Mouse (Mus musculus): ENCODE data around the gene Adgre1. TPM values are rescaled to one million over a fixed set of nuclear protein-coding genes. Genes with fewer than 3 reads are reported as not detected.
"Not testable (repeated sequence)": the region's sequence is repeated elsewhere in the genome, so short reads cannot be mapped to it uniquely, and the experiment has no call there.

The Adgre1 gene
- polyA plus RNA-seq (2012) = 0.03 and 0.04 TPM in 2 replicates

- no peaks in the 10 kb centered on the region for H3K36me3 ChIP-seq (ENCODE audit: control insufficient read depth)
Observed at GRCm38 (mm10) chr17:57358441-57358840, at the start of gene Adgre1. Gene Adgre1, plus strand, starts transcription at chr17:57358691.

GRCm38 (mm10) chr17:57311801-57312200, 46.7 kb upstream of the Adgre1 start:
- Histone ChIP-seq H3K4me1 (ENCODE audit: control insufficient read depth) (peaks cover 7% of the 10 kb centered on the region), H3K9me3 (ENCODE audit: control insufficient read depth, low read length) (no peaks in the 10 kb centered on the region), H3K36me3 (ENCODE audit: control insufficient read depth) (no peaks in the 10 kb centered on the region), H3K27me3 (ENCODE audit: control insufficient read depth) (no peaks in the 10 kb centered on the region), H3K4me3 (replicated peaks) (no peak overlapping the region)
- TF ChIP-seq GATA1 (IDR thresholded peaks at IDR 0.05; ENCODE audit: low read length) (no peak), TAL1 (IDR thresholded peaks at IDR 0.05; ENCODE audit: low read length) (no peak)

More at GRCm38 (mm10) chr17:57358441-57358840, at the start of gene Adgre1:
- H3K9me3 ChIP-seq (ENCODE audit: control insufficient read depth, low read length) = no peaks in the 10 kb centered on the region
- TF ChIP-seq GATA1 (IDR thresholded peaks at IDR 0.05; ENCODE audit: low read length) (no peak), TAL1 (IDR thresholded peaks at IDR 0.05; ENCODE audit: low read length) (no peak)
- H3K4me3 ChIP-seq (replicated peaks) = no peak within 1 kb of the TSS
- H3K4me1 ChIP-seq (ENCODE audit: control insufficient read depth) = no peaks in the 10 kb centered on the region
- no peaks in the 10 kb centered on the region for H3K27me3 ChIP-seq (ENCODE audit: control insufficient read depth)

- no peaks in the 10 kb centered on the region for H3K36me3 ChIP-seq (ENCODE audit: control insufficient read depth)
- no peaks in the 10 kb centered on the region for H3K9me3 ChIP-seq (ENCODE audit: control insufficient read depth, low read length)
- no peaks in the 10 kb centered on the region for H3K4me1 ChIP-seq (ENCODE audit: control insufficient read depth)
- H3K4me3 ChIP-seq (replicated peaks) = no peak overlapping the region
- H3K27me3 ChIP-seq (ENCODE audit: control insufficient read depth) = no peaks in the 10 kb centered on the region
- TF ChIP-seq GATA1 (IDR thresholded peaks at IDR 0.05; ENCODE audit: low read length) (no peak), TAL1 (IDR thresholded peaks at IDR 0.05; ENCODE audit: low read length) (no peak)
Observed at GRCm38 (mm10) chr17:57327615-57328014, 30.9 kb upstream of the Adgre1 start.

- Histone ChIP-seq H3K4me3 (replicated peaks) (no peak overlapping the region), H3K4me1 (ENCODE audit: control insufficient read depth) (no peaks in the 10 kb centered on the region), H3K36me3 (ENCODE audit: control insufficient read depth) (no peaks in the 10 kb centered on the region), H3K27me3 (ENCODE audit: control insufficient read depth) (no peaks in the 10 kb centered on the region), H3K9me3 (ENCODE audit: control insufficient read depth, low read length) (no peaks in the 10 kb centered on the region)
- no peak for TF ChIP-seq GATA1 (IDR thresholded peaks at IDR 0.05; ENCODE audit: low read length)
- no peak for TF ChIP-seq TAL1 (IDR thresholded peaks at IDR 0.05; ENCODE audit: low read length)
Observed at GRCm38 (mm10) chr17:57328944-57329343, 29.5 kb upstream of the Adgre1 start.

- Histone ChIP-seq H3K9me3 (ENCODE audit: control insufficient read depth, low read length) (no peaks in the 10 kb centered on the region), H3K4me1 (ENCODE audit: control insufficient read depth) (peaks cover 7% of the 10 kb centered on the region), H3K36me3 (ENCODE audit: control insufficient read depth) (no peaks in the 10 kb centered on the region), H3K27me3 (ENCODE audit: control insufficient read depth) (no peaks in the 10 kb centered on the region), H3K4me3 (replicated peaks) (no peak overlapping the region)
- TF ChIP-seq GATA1 (IDR thresholded peaks at IDR 0.05; ENCODE audit: low read length) = no peak
Observed at GRCm38 (mm10) chr17:57330993-57331392, 27.5 kb upstream of the Adgre1 start.

GRCm38 (mm10) chr17:57332241-57332640, 26.2 kb upstream of the Adgre1 start:
- H3K9me3 ChIP-seq (ENCODE audit: control insufficient read depth, low read length) = no peaks in the 10 kb centered on the region
- no peaks in the 10 kb centered on the region for H3K36me3 ChIP-seq (ENCODE audit: control insufficient read depth)
- H3K4me3 ChIP-seq (replicated peaks) = no peak overlapping the region
- TF ChIP-seq TAL1 (IDR thresholded peaks at IDR 0.05; ENCODE audit: low read length) (no peak), GATA1 (IDR thresholded peaks at IDR 0.05; ENCODE audit: low read length) (no peak)
- no peaks in the 10 kb centered on the region for H3K27me3 ChIP-seq (ENCODE audit: control insufficient read depth)
- peaks cover 7% of the 10 kb centered on the region for H3K4me1 ChIP-seq (ENCODE audit: control insufficient read depth)

- Histone ChIP-seq H3K4me1 (ENCODE audit: control insufficient read depth) (peaks cover 7% of the 10 kb centered on the region), H3K4me3 (replicated peaks) (no peak overlapping the region), H3K9me3 (ENCODE audit: control insufficient read depth, low read length) (no peaks in the 10 kb centered on the region), H3K27me3 (ENCODE audit: control insufficient read depth) (no peaks in the 10 kb centered on the region), H3K36me3 (ENCODE audit: control insufficient read depth) (no peaks in the 10 kb centered on the region)
- TF ChIP-seq TAL1 (IDR thresholded peaks at IDR 0.05; ENCODE audit: low read length) (no peak), GATA1 (IDR thresholded peaks at IDR 0.05; ENCODE audit: low read length) (no peak)
Observed at GRCm38 (mm10) chr17:57334001-57334760, 24.3 kb upstream of the Adgre1 start.

- Histone ChIP-seq H3K4me3 (replicated peaks) (no peak overlapping the region), H3K36me3 (ENCODE audit: control insufficient read depth) (no peaks in the 10 kb centered on the region), H3K4me1 (ENCODE audit: control insufficient read depth) (peaks cover 7% of the 10 kb centered on the region), H3K27me3 (ENCODE audit: control insufficient read depth) (no peaks in the 10 kb centered on the region), H3K9me3 (ENCODE audit: control insufficient read depth, low read length) (no peaks in the 10 kb centered on the region)
- TF ChIP-seq TAL1 (IDR thresholded peaks at IDR 0.05; ENCODE audit: low read length) = no peak
- no peak for TF ChIP-seq GATA1 (IDR thresholded peaks at IDR 0.05; ENCODE audit: low read length)
Observed at GRCm38 (mm10) chr17:57334761-57335150, 23.7 kb upstream of the Adgre1 start.

GRCm38 (mm10) chr17:57335194-57335593, 23.3 kb upstream of the Adgre1 start:
- H3K9me3 ChIP-seq (ENCODE audit: control insufficient read depth, low read length); H3K36me3 ChIP-seq (ENCODE audit: control insufficient read depth); H3K4me1 ChIP-seq (ENCODE audit: control insufficient read depth); H3K4me3 ChIP-seq (replicated peaks); H3K27me3 ChIP-seq (ENCODE audit: control insufficient read depth): not testable (repeated sequence)

Data from erythroblast, embryonic 14.5 days (primary cell).